Mouse (Mus musculus): ENCODE data around the gene Erlin1. TPM values are rescaled to one million over a fixed set of nuclear protein-coding genes. Genes with fewer than 3 reads are reported as not detected.

Erlin1 gene
- polyA plus RNA-seq, 1 experiment from 2014 or later, result 19.2 TPM

DNA sequence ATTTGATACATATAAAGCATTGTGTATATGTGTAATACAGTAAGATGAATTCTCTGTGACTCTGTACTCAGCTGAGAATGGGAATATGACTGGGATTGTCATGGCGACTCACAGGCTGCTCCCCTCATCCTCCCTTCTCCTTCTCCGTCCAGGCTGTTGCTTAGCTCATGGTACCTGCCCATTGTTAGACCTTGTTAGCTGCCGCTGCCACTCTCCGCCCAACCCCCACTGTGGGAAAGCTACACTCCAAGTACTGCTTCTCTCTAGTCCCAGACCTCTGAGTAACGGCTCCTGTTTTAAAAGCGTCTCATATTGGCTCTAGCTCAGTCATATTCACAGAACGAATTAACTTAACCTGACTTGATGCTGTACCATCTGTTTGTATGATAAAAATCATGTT is 49.8 kb downstream of the Erlin1 start:
- Histone ChIP-seq H3K36me3 (ENCODE audit: control insufficient read depth, insufficient read depth) (no peaks in the 10 kb centered on the region), H3K9me3 (replicated peaks; ENCODE audit: control insufficient read depth, low read length) (no peaks in the 10 kb centered on the region), H3K4me3 (ENCODE audit: low read depth, low read length) (no peak overlapping the region), H3K27ac (ENCODE audit: low read length) (no peak overlapping the region), H3K27me3 (ENCODE audit: control insufficient read depth, insufficient read depth, low read depth, low read length) (no peaks in the 10 kb centered on the region), H3K4me2 (ENCODE audit: low read depth, low read length) (0 out of 2 replicates have a peak overlapping the region, but pooled peaks have one; percentile 0), H3K9ac (ENCODE audit: low read depth, low read length) (no peak overlapping the region), H3K4me1 (ENCODE audit: control insufficient read depth, low read depth, low read length) (no peaks in the 10 kb centered on the region)
- no peak for ATAC-seq (ENCODE audit: low read depth)
- WGBS (ENCODE audit: insufficient replicate concordance), result 51% methylated on average over 7 of the region's 7 CpGs

DNA sequence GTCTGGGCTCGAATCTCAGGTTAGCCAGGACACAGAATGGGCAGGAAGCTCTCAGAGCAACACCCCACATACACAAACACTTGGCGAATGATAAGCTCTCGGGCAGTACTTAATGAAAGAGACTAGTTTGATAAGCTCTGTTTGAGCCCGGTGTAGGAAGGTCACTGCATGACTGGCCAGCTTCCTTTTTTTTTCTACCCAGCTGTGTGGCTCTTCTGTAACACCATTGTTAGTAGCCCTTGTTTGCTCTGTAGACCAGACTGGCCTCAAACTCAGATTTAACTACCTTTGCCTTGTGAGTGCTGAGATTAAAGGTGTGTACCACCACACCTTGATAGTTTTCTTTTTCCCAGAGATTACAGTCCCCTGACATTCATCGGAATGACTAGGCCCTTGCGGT is 55.7 kb downstream of the Erlin1 start:
- Histone ChIP-seq H3K27me3 (ENCODE audit: control insufficient read depth, insufficient read depth, low read depth, low read length) (no peaks in the 10 kb centered on the region), H3K36me3 (ENCODE audit: control insufficient read depth, insufficient read depth) (no peaks in the 10 kb centered on the region), H3K27ac (ENCODE audit: low read length) (no peak overlapping the region), H3K4me1 (ENCODE audit: control insufficient read depth, low read depth, low read length) (no peaks in the 10 kb centered on the region), H3K9ac (ENCODE audit: low read depth, low read length) (no peak overlapping the region), H3K4me3 (ENCODE audit: low read depth, low read length) (no peak overlapping the region), H3K9me3 (replicated peaks; ENCODE audit: control insufficient read depth, low read length) (no peaks in the 10 kb centered on the region), H3K4me2 (ENCODE audit: low read depth, low read length) (no peak overlapping the region)
- ATAC-seq (ENCODE audit: low read depth), result no peak
- 47% methylated on average over 6 of the region's 6 CpGs for WGBS (ENCODE audit: insufficient replicate concordance)

DNA sequence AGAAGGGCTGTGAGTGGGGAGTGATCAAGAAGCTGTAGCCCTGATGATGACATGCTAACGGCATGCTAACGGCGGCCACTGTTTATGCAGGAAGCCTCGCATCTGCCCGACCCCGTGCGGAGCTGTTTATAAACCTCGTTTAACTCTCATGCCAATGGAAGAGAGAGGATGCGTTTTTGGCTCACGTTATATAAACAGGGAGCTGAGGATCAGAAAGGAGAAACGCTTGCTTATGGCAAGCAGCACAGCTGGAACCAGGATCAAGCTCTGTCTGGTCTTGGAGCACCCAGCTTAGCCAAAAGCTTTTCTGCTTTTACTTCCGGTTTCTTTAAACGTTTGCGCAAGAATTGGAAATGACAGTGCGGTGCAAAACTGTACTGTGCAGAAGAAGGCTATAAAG is 60.8 kb downstream of the Erlin1 start:
- 51% methylated on average over 15 of the region's 15 CpGs for WGBS (ENCODE audit: insufficient replicate concordance)
- Histone ChIP-seq H3K27me3 (ENCODE audit: control insufficient read depth, insufficient read depth, low read depth, low read length) (no peaks in the 10 kb centered on the region), H3K36me3 (ENCODE audit: control insufficient read depth, insufficient read depth) (no peaks in the 10 kb centered on the region), H3K9ac (ENCODE audit: low read depth, low read length) (no peak overlapping the region), H3K4me1 (ENCODE audit: control insufficient read depth, low read depth, low read length) (no peaks in the 10 kb centered on the region), H3K9me3 (replicated peaks; ENCODE audit: control insufficient read depth, low read length) (no peaks in the 10 kb centered on the region), H3K27ac (ENCODE audit: low read length) (no peak overlapping the region), H3K4me2 (ENCODE audit: low read depth, low read length) (no peak overlapping the region), H3K4me3 (ENCODE audit: low read depth, low read length) (no peak overlapping the region)
- ATAC-seq (ENCODE audit: low read depth), result no peak

DNA sequence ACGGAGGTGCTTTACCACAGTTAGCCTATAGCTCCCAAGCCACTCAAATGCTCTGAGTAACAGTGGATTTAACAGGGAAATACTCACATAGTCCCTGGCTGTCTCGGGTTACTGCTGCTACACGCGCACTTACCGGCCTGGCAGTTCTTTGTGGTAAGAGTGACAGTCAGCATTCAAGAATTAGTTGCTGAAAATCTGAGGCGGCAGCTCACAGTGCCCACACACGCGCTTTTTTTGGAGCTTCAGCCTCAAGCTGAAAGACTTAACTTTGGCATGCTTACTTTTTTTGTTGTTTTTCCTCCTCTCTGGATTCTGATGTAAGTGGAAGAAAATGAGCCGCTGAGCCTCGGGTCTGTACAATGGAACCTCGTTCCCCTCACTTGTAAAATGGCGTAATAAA is 62.4 kb downstream of the Erlin1 start:
- Histone ChIP-seq H3K9ac (ENCODE audit: low read depth, low read length) (no peak overlapping the region), H3K27ac (ENCODE audit: low read length) (no peak overlapping the region), H3K4me1 (ENCODE audit: control insufficient read depth, low read depth, low read length) (no peaks in the 10 kb centered on the region), H3K9me3 (replicated peaks; ENCODE audit: control insufficient read depth, low read length) (no peaks in the 10 kb centered on the region), H3K36me3 (ENCODE audit: control insufficient read depth, insufficient read depth) (no peaks in the 10 kb centered on the region), H3K4me2 (ENCODE audit: low read depth, low read length) (no peak overlapping the region), H3K27me3 (ENCODE audit: control insufficient read depth, insufficient read depth, low read depth, low read length) (no peaks in the 10 kb centered on the region), H3K4me3 (ENCODE audit: low read depth, low read length) (no peak overlapping the region)
- no peak for ATAC-seq (ENCODE audit: low read depth)
- WGBS (ENCODE audit: insufficient replicate concordance), result 65% methylated on average over 12 of the region's 12 CpGs

DNA sequence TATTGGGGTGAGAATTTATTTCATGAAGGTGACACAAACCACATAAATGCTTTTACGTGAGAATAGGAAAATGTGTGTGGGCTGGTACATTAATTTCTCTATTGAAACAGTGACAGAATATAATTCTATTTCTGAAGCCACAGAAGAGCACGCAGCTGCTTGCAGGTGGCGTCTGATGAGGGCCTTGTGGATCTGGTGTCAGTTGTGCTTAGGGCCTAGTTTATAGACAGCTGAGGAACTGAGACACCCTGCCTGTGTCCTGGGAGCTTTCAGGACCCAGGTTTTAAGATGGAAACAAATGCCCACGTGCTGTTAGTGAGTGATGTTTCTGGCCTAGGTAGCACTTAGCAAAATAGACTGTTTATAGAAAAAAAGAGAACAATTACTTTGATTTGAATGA is 64.6 kb downstream of the Erlin1 start:
- Histone ChIP-seq H3K9ac (ENCODE audit: low read depth, low read length) (no peak overlapping the region), H3K27ac (ENCODE audit: low read length) (no peak overlapping the region), H3K27me3 (ENCODE audit: control insufficient read depth, insufficient read depth, low read depth, low read length) (no peaks in the 10 kb centered on the region), H3K9me3 (replicated peaks; ENCODE audit: control insufficient read depth, low read length) (no peaks in the 10 kb centered on the region), H3K4me1 (ENCODE audit: control insufficient read depth, low read depth, low read length) (no peaks in the 10 kb centered on the region), H3K36me3 (ENCODE audit: control insufficient read depth, insufficient read depth) (no peaks in the 10 kb centered on the region), H3K4me3 (ENCODE audit: low read depth, low read length) (no peak overlapping the region), H3K4me2 (ENCODE audit: low read depth, low read length) (no peak overlapping the region)
- WGBS (ENCODE audit: insufficient replicate concordance), result 55% methylated on average over 4 of the region's 4 CpGs
- ATAC-seq (ENCODE audit: low read depth), result no peak

DNA sequence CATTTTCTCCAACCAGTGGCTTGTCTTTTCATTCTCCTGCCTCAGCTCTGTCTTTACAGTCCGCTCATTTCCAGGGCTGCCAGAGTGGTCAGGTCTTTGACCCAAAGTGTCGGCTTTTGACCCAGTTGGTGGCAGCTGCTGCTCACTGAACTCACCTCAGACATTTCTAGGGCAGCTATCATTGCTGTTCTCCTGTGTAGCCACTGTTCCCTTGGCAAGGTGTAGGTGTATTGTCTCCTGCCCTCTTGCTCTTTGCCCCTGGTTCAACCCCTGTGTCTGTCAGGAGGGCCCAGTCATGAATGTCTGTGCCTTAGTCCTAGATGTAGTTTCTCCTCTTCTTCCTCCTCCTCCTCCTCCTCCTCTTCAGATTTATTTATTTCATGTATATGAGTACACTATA is 65.3 kb downstream of the Erlin1 start:
- H3K4me2 ChIP-seq (ENCODE audit: low read depth, low read length), result no peak overlapping the region
- H3K27ac ChIP-seq (ENCODE audit: low read length), result no peak overlapping the region
- no peaks in the 10 kb centered on the region for H3K4me1 ChIP-seq (ENCODE audit: control insufficient read depth, low read depth, low read length)
- H3K36me3 ChIP-seq (ENCODE audit: control insufficient read depth, insufficient read depth), result no peaks in the 10 kb centered on the region
- WGBS (ENCODE audit: insufficient replicate concordance), result 59% methylated on average over 2 of the region's 2 CpGs
- no peaks in the 10 kb centered on the region for H3K9me3 ChIP-seq (replicated peaks; ENCODE audit: control insufficient read depth, low read length)
- no peak for ATAC-seq (ENCODE audit: low read depth)
- no peak overlapping the region for H3K4me3 ChIP-seq (ENCODE audit: low read depth, low read length)
- H3K27me3 ChIP-seq (ENCODE audit: control insufficient read depth, insufficient read depth, low read depth, low read length), result no peaks in the 10 kb centered on the region
- H3K9ac ChIP-seq (ENCODE audit: low read depth, low read length), result no peak overlapping the region

DNA sequence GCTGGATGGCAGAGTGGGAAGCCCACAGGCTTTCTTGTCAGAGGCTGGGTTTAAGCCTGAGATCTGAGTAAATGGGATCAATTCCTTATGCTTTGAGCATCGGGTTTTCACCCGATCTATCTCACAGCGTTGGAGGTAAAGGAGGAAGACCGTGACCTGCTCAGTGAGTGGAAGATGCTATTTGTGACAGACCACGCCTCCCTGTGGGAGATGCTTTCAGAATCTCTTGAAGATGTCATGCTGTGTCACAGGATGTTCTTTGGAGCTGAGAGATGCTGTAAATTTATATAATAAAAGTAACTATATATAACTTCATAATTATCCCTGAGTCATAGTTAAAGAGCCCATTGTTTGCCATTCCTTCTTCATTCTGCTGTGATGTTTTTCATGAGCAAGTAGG is 68.9 kb downstream of the Erlin1 start:
- ATAC-seq (ENCODE audit: low read depth), result no peak
- H3K4me3 ChIP-seq (ENCODE audit: low read depth, low read length), result no peak overlapping the region
- no peak overlapping the region for H3K27ac ChIP-seq (ENCODE audit: low read length)
- H3K36me3 ChIP-seq (ENCODE audit: control insufficient read depth, insufficient read depth), result no peaks in the 10 kb centered on the region
- no peaks in the 10 kb centered on the region for H3K27me3 ChIP-seq (ENCODE audit: control insufficient read depth, insufficient read depth, low read depth, low read length)
- WGBS (ENCODE audit: insufficient replicate concordance), result 56% methylated on average over 5 of the region's 5 CpGs
- no peak overlapping the region for H3K4me2 ChIP-seq (ENCODE audit: low read depth, low read length)
- H3K9ac ChIP-seq (ENCODE audit: low read depth, low read length), result no peak overlapping the region
- no peaks in the 10 kb centered on the region for H3K4me1 ChIP-seq (ENCODE audit: control insufficient read depth, low read depth, low read length)
- no peaks in the 10 kb centered on the region for H3K9me3 ChIP-seq (replicated peaks; ENCODE audit: control insufficient read depth, low read length)

DNA sequence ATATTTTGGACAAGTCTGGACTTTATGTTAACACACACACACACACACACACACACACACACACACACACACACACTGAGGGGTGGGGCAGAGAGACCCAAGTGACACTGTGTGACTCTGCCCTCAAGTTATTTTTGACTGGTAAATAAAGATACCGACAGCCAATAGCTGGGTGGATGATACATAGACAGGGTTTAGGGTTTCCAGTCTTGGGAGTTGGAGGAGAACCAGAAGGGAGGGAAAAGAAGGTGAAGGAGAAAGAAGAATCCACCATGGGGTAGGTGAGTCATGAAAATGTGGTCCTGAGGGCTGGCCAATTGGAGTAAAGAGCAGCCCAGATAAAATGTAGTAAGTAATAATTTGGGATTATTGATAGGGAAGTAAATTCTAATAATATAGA is 69.5 kb downstream of the Erlin1 start:
- Histone ChIP-seq H3K4me1 (ENCODE audit: control insufficient read depth, low read depth, low read length) (no peaks in the 10 kb centered on the region), H3K36me3 (ENCODE audit: control insufficient read depth, insufficient read depth) (no peaks in the 10 kb centered on the region), H3K27ac (ENCODE audit: low read length) (peak overlapping the region; percentile 29; the same call in 1 of the 2 replicates), H3K4me3 (ENCODE audit: low read depth, low read length) (no peak overlapping the region), H3K27me3 (ENCODE audit: control insufficient read depth, insufficient read depth, low read depth, low read length) (no peaks in the 10 kb centered on the region), H3K9ac (ENCODE audit: low read depth, low read length) (no peak overlapping the region), H3K4me2 (ENCODE audit: low read depth, low read length) (no peak overlapping the region), H3K9me3 (replicated peaks; ENCODE audit: control insufficient read depth, low read length) (no peaks in the 10 kb centered on the region)
- ATAC-seq (ENCODE audit: low read depth), result no peak; the same call in 1 of the 2 replicates
- WGBS (ENCODE audit: insufficient replicate concordance), result 58% methylated on average over 1 of the region's 1 CpGs

DNA sequence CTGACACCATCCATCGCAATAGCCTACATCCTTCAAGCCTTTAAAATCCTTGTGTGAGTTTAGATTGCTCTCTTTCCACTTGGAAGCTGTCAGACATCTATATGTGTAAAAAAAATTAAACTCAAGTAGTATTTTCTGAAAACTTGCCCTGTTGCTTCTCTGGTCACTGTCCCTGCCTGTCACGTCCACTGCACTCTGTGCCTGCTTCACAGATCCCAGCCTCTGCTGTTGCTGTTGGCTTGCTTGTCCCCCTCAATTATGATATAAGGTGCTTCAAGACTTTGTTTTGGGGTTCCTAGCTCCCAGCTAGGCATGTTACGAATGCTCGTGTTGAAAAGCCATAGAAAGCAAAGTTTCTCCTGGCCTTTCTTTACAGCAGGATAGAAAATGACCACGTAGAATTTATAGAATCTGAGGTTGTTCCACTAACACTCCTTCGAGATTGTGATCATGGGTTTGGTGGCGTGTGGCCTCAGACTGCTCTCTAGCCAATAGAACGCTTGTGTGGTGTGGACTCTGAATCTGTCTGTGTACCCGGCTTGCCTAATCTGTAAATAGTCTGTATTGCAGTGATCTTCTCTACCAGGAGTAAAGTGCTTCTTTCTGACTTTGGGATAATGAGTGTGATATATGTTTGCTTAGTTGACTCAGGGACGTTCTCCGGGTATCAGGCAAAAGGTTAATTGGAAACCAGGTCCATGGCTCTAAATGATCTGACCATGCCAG is 70.6 kb downstream of the Erlin1 start:
- no peaks in the 10 kb centered on the region for H3K9me3 ChIP-seq (replicated peaks; ENCODE audit: control insufficient read depth, low read length)
- no peaks in the 10 kb centered on the region for H3K4me1 ChIP-seq (ENCODE audit: control insufficient read depth, low read depth, low read length)
- no peak overlapping the region for H3K4me3 ChIP-seq (ENCODE audit: low read depth, low read length)
- H3K9ac ChIP-seq (ENCODE audit: low read depth, low read length), result no peak overlapping the region
- WGBS (ENCODE audit: insufficient replicate concordance), result 53% methylated on average over 11 of the region's 11 CpGs
- peak overlapping the region; percentile 82 for H3K27ac ChIP-seq (ENCODE audit: low read length)
- ATAC-seq (ENCODE audit: low read depth), result peak; percentile 94
- no peaks in the 10 kb centered on the region for H3K27me3 ChIP-seq (ENCODE audit: control insufficient read depth, insufficient read depth, low read depth, low read length)
- H3K4me2 ChIP-seq (ENCODE audit: low read depth, low read length), result no peak overlapping the region
- no peaks in the 10 kb centered on the region for H3K36me3 ChIP-seq (ENCODE audit: control insufficient read depth, insufficient read depth)
